Mouse (Mus musculus) kidney, adult 2 months (tissue): ENCODE measurements at regions not wholly inside any gene's neighbourhood (a gene's known extent, or its start where the extent isn't known, plus 50 kb on each side); places are given as distances from the start of the nearest gene placed in this dataset.

Experiments used
- DNase-seq: peaks from one replicate; pipeline ENCODE4 v3.0.0; 2021
- H3K27ac ChIP-seq: fragments of 200-500 bp; 2 replicates; pipeline ENCODE4 v1.5.1; 2012; ENCODE audit warnings: low read depth, low read length, control low read depth, inconsistent platforms; ENCODE audit not compliant: insufficient read depth
- H3K27me3 ChIP-seq: fragments of 200-500 bp; replicated peaks from 2 replicates; pipeline ENCODE4 v1.6.1; 2012; ENCODE audit warnings: mild to moderate bottlenecking, moderate library complexity, low read length, inconsistent platforms; ENCODE audit not compliant: control insufficient read depth, insufficient read depth
- H3K36me3 ChIP-seq: fragments of 200-500 bp; 2 replicates; pipeline ENCODE4 v1.6.1; 2012; ENCODE audit warnings: mild to moderate bottlenecking, moderate library complexity, low read length, inconsistent platforms; ENCODE audit not compliant: control insufficient read depth, insufficient read depth
- H3K4me1 ChIP-seq: fragments of 200-500 bp; 2 replicates; pipeline ENCODE4 v1.6.1; 2011; ENCODE audit warnings: low read length; ENCODE audit not compliant: control insufficient read depth, insufficient read depth
- H3K4me3 ChIP-seq: fragments of 200-500 bp; 2 replicates; pipeline ENCODE4 v1.5.1; 2011; ENCODE audit warnings: mild to moderate bottlenecking, low read depth, low read length, control low read depth; ENCODE audit not compliant: insufficient read depth
- CTCF ChIP-seq: fragments of 200-500 bp; conservative IDR thresholded peaks from 2 replicates; pipeline ENCODE4 v1.5.1; 2011; ENCODE audit warnings: low read depth, mild to moderate bottlenecking, control low read depth, low read length, moderate library complexity, mixed read lengths; ENCODE audit not compliant: insufficient read depth, insufficient read length
- POLR2A ChIP-seq: fragments of 200-500 bp; IDR thresholded peaks from one replicate; pipeline ENCODE4 v1.6.1; 2011; ENCODE audit warnings: low read depth, low read length, control low read depth
- WGBS: fragments of 180-500 bp; shearing (Covaris S2); methylation state at CpG from one replicate; pipeline ENCODE4 v1.1.7; 2018; 5-methylcytosine and 5-hydroxymethylcytosine counted together

GRCm38 (mm10) chr1:155472112-155472955 lies 55.1 kb upstream of the Xpr1 start:
- no peaks in the 10 kb centered on the region for H3K4me1 ChIP-seq
- TF ChIP-seq POLR2A (no peak), CTCF (no peak)
- peak; percentile 49 for DNase-seq
- WGBS: 64% methylated on average over 11 of the region's 11 CpGs
- H3K4me3 ChIP-seq: no peak overlapping the region
- no peaks in the 10 kb centered on the region for H3K36me3 ChIP-seq
- H3K27ac ChIP-seq: no peak overlapping the region
- no peaks in the 10 kb centered on the region for H3K27me3 ChIP-seq

GRCm38 (mm10) chr1:155472956-155473646 lies 55.9 kb upstream of the Xpr1 start:
- no peak for DNase-seq
- no peak overlapping the region for H3K4me3 ChIP-seq
- no peak overlapping the region for H3K27ac ChIP-seq
- no peaks in the 10 kb centered on the region for H3K36me3 ChIP-seq
- WGBS: 71% methylated on average over 5 of the region's 5 CpGs
- no peaks in the 10 kb centered on the region for H3K27me3 ChIP-seq
- TF ChIP-seq POLR2A (no peak), CTCF (no peak)
- H3K4me1 ChIP-seq: no peaks in the 10 kb centered on the region

DNA sequence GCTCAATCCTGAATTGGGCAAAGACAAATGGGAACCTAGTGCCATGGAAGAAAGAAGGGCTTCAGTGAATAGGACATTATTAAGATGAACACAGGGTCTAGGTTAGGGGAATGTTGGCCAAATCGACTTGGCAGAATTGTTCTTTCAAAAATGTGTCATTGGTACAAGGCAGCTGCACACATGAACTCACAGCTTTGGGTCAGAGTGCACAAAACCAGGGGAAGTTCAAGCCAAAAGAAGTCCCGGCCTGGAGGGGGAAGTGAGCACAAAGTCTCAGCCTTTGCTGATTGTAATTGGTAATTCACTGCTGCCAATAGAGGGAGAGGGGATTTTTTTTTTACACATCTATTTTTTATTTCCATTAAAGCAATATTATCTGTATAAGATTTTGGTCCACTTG lies 57.8 kb upstream of the Xpr1 start:
- H3K36me3 ChIP-seq: no peaks in the 10 kb centered on the region
- no peaks in the 10 kb centered on the region for H3K27me3 ChIP-seq
- TF ChIP-seq CTCF: no peak
- TF ChIP-seq POLR2A: no peak
- 47% methylated on average over 2 of the region's 2 CpGs for WGBS
- H3K4me1 ChIP-seq: no peaks in the 10 kb centered on the region
- no peak overlapping the region for H3K4me3 ChIP-seq
- DNase-seq: no peak
- H3K27ac ChIP-seq: no peak overlapping the region

DNA sequence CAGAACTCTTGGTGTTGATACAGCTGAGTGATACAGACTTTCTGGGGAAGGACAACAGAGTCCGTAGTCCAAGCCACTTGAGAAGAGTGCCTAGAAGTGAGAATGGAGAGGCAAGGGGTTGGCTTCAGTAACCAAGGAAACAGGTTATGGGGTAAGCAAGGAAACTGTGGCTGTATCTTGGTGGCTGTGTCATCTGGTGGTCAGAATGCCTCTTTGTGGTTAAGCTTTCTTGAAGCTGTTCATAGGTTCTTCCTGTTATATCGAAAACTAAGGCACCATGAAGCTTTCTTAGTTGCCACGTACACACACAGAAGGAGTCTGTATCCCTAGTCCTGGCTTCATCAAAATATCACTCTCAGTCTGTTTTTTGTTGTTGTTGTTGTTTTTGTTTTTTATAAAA lies 59.0 kb upstream of the Xpr1 start:
- Histone ChIP-seq H3K27ac (no peak overlapping the region), H3K36me3 (no peaks in the 10 kb centered on the region), H3K27me3 (no peaks in the 10 kb centered on the region), H3K4me1 (no peaks in the 10 kb centered on the region), H3K4me3 (no peak overlapping the region)
- WGBS: 91% methylated on average over 3 of the region's 3 CpGs
- TF ChIP-seq POLR2A: no peak
- DNase-seq: no peak

DNA sequence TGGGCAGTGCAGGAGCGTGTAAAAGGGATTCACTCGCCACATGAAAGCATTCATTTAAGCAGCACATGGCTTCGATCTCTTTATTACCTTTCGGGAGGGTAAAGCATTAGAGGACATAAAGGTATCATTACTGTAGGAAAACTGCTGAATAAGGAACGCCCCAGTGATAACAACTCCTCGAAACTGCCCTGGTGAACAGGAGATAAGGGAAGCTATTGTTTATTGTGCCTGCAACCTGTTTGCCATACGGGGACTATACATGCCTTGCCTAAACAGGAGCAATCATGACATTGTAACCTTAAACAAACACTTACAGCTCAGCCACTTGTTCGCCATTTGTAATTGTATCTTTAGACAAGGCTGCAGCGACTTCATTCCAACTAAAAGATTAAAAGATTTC lies 64.9 kb upstream of the Xpr1 start:
- no peak for TF ChIP-seq POLR2A
- TF ChIP-seq CTCF: no peak
- Histone ChIP-seq H3K4me1 (no peaks in the 10 kb centered on the region), H3K36me3 (no peaks in the 10 kb centered on the region), H3K27ac (no peak overlapping the region), H3K4me3 (no peak overlapping the region), H3K27me3 (no peaks in the 10 kb centered on the region)
- 54% methylated on average over 9 of the region's 9 CpGs for WGBS
- DNase-seq: no peak

- Histone ChIP-seq H3K36me3 (no peaks in the 10 kb centered on the region), H3K4me3 (no peak overlapping the region), H3K4me1 (no peaks in the 10 kb centered on the region), H3K27ac (no peak overlapping the region), H3K27me3 (no peaks in the 10 kb centered on the region)
- DNase-seq: no peak
- WGBS: 77% methylated on average over 5 of the region's 5 CpGs
- TF ChIP-seq CTCF: no peak
- no peak for TF ChIP-seq POLR2A
Observed at GRCm38 (mm10) chr1:155482760-155483159, 65.5 kb upstream of the Xpr1 start.

DNA sequence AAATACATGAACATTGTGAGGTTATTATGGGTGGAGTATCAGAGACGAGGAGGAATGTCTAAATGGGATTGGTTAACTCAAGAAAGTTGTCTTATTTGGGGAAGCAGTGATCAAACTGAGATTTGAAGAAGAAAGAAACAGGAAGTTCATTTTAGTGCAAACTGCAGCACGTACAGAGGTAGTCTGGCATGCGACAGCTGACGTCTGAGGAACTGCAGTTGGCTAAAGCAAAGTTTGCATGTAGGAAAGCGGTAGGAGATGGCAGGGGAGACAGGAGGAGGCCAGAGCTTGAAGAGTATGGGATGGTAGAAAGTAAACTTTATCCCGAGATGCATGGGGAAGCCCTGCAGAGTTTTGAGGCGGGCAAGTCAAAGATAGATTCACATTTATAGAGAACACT lies 66.5 kb upstream of the Xpr1 start:
- WGBS: 72% methylated on average over 7 of the region's 7 CpGs
- TF ChIP-seq CTCF (no peak), POLR2A (no peak)
- Histone ChIP-seq H3K4me1 (no peaks in the 10 kb centered on the region), H3K36me3 (no peaks in the 10 kb centered on the region), H3K4me3 (no peak overlapping the region), H3K27ac (no peak overlapping the region), H3K27me3 (no peaks in the 10 kb centered on the region)
- no peak for DNase-seq

GRCm38 (mm10) chr1:155487796-155488195 lies 70.1 kb upstream of the Acbd6 start:
- no peak for DNase-seq
- Histone ChIP-seq H3K4me3 (no peak overlapping the region), H3K36me3 (no peaks in the 10 kb centered on the region), H3K4me1 (no peaks in the 10 kb centered on the region), H3K27ac (no peak overlapping the region), H3K27me3 (no peaks in the 10 kb centered on the region)
- TF ChIP-seq POLR2A (no peak), CTCF (no peak)
- WGBS: 91% methylated on average over 6 of the region's 6 CpGs
